Mouse (Mus musculus) forebrain, embryonic 10.5 days (tissue): ENCODE results near the gene Avil. TPM values are rescaled to one million over a fixed set of nuclear protein-coding genes. Genes with fewer than 3 reads are reported as not detected.

ENCODE experiments used
- DNase-seq: peaks from one replicate; pipeline ENCODE4 v3.0.0-alpha.2; 2017; ENCODE audit warnings: low spot score; ENCODE audit errors: extremely low spot score
- H3K27ac ChIP-seq: fragments of 300-500 bp; sonication (generic); 2 replicates; pipeline ENCODE4 v1.5.1; 2016; ENCODE audit warnings: mild to moderate bottlenecking
- H3K27me3 ChIP-seq: fragments of 300-500 bp; sonication (generic); 2 replicates; pipeline ENCODE4 v1.6.1; 2016; ENCODE audit warnings: mild to moderate bottlenecking; ENCODE audit not compliant: poor library complexity, severe bottlenecking
- H3K36me3 ChIP-seq: fragments of 300-500 bp; sonication (generic); replicated peaks from 2 replicates; pipeline ENCODE4 v1.6.1; 2016; ENCODE audit warnings: mild to moderate bottlenecking, moderate library complexity
- H3K4me1 ChIP-seq: fragments of 300-500 bp; sonication (generic); 2 replicates; pipeline ENCODE4 v1.6.1; 2016
- H3K4me3 ChIP-seq: fragments of 300-500 bp; sonication (generic); 2 replicates; pipeline ENCODE4 v1.5.1; 2016; ENCODE audit warnings: mild to moderate bottlenecking, moderate library complexity
- H3K9me3 ChIP-seq: fragments of 300-500 bp; sonication (generic); 2 replicates; pipeline ENCODE4 v1.6.1; 2016; ENCODE audit warnings: mild to moderate bottlenecking, moderate library complexity
- WGBS: fragments of 180-500 bp; shearing (Covaris S2); methylation state at CpG from one replicate; pipeline ENCODE4 v1.1.7; 2016; 5-methylcytosine and 5-hydroxymethylcytosine counted together
- polyA plus RNA-seq: library from polyadenylated mRNA; unstranded; fragments of >200 nt; fragmentation: Nextera tagmentation; extraction: Ambion mirVana; gene quantifications from 2 replicates; pipeline ENCODE4 v1.2.1, GENCODE M21; 2016

Avil gene
- polyA plus RNA-seq, 1 experiment from 2014 or later, result 0.10 TPM

GRCm38 (mm10) chr10:126984189-126985004, 16.1 kb upstream of the Avil start:
- peaks cover 43% of the 10 kb centered on the region for H3K36me3 ChIP-seq

GRCm38 (mm10) chr10:126985127-126985526, 15.4 kb upstream of the Avil start:
- Histone ChIP-seq H3K4me3 (0 out of 2 replicates have a peak overlapping the region, but pooled peaks have one; percentile 5), H3K4me1 (peaks cover 93% of the 10 kb centered on the region), H3K36me3 (peaks cover 43% of the 10 kb centered on the region), H3K27me3 (no peaks in the 10 kb centered on the region), H3K9me3 (no peaks in the 10 kb centered on the region), H3K27ac (peak overlapping the region; percentile 45)
- DNase-seq, result no peak
- WGBS, result 94% methylated on average over 4 of the region's 4 CpGs

More at GRCm38 (mm10) chr10:126984189-126985004, 16.1 kb upstream of the Avil start:
- Histone ChIP-seq H3K27me3 (no peaks in the 10 kb centered on the region), H3K4me1 (peaks cover 95% of the 10 kb centered on the region), H3K9me3 (no peaks in the 10 kb centered on the region), H3K4me3 (peak overlapping the region; percentile 5; the same call in 1 of the 2 replicates), H3K27ac (peak overlapping the region; percentile 45)
- WGBS, result 65% methylated on average over 5 of the region's 5 CpGs
- no peak for DNase-seq

- 95% methylated on average over 9 of the region's 9 CpGs for WGBS
- H3K4me3 ChIP-seq, result no peak overlapping the region
- H3K36me3 ChIP-seq, result peaks cover 43% of the 10 kb centered on the region
- no peaks in the 10 kb centered on the region for H3K9me3 ChIP-seq
- DNase-seq, result no peak
- H3K4me1 ChIP-seq, result peaks cover 93% of the 10 kb centered on the region
- H3K27me3 ChIP-seq, result no peaks in the 10 kb centered on the region
- no peak overlapping the region for H3K27ac ChIP-seq
Measured at GRCm38 (mm10) chr10:126985579-126985978, 14.9 kb upstream of the Avil start.

GRCm38 (mm10) chr10:126986541-126986961, 14.0 kb upstream of the Avil start:
- DNase-seq, result no peak
- Histone ChIP-seq H3K27me3 (no peaks in the 10 kb centered on the region), H3K27ac (peak overlapping the region; percentile 62), H3K36me3 (peaks cover 49% of the 10 kb centered on the region), H3K4me1 (peaks cover 90% of the 10 kb centered on the region), H3K9me3 (no peaks in the 10 kb centered on the region), H3K4me3 (0 out of 2 replicates have a peak overlapping the region, but pooled peaks have one; percentile 4)
- WGBS, result 71% methylated on average over 4 of the region's 4 CpGs

GRCm38 (mm10) chr10:126987183-126988118, 13.1 kb upstream of the Avil start:
- no peak overlapping the region for H3K4me3 ChIP-seq
- peaks cover 56% of the 10 kb centered on the region for H3K36me3 ChIP-seq
- H3K4me1 ChIP-seq, result peaks cover 81% of the 10 kb centered on the region
- 0 out of 2 replicates have a peak overlapping the region, but pooled peaks have one; percentile 62 for H3K27ac ChIP-seq
- WGBS, result 63% methylated on average over 8 of the region's 8 CpGs
- no peaks in the 10 kb centered on the region for H3K27me3 ChIP-seq
- DNase-seq, result no peak
- no peaks in the 10 kb centered on the region for H3K9me3 ChIP-seq

GRCm38 (mm10) chr10:126988513-126989165, 11.9 kb upstream of the Avil start:
- H3K36me3 ChIP-seq, result peaks cover 57% of the 10 kb centered on the region
- H3K4me1 ChIP-seq, result peaks cover 70% of the 10 kb centered on the region
- DNase-seq, result no peak
- no peaks in the 10 kb centered on the region for H3K27me3 ChIP-seq
- WGBS, result 83% methylated on average over 5 of the region's 5 CpGs
- H3K4me3 ChIP-seq, result no peak overlapping the region
- no peaks in the 10 kb centered on the region for H3K9me3 ChIP-seq
- H3K27ac ChIP-seq, result no peak overlapping the region

- no peak overlapping the region for H3K27ac ChIP-seq
- no peaks in the 10 kb centered on the region for H3K27me3 ChIP-seq
- H3K4me3 ChIP-seq, result no peak overlapping the region; the same call in 1 of the 2 replicates
- H3K9me3 ChIP-seq, result no peaks in the 10 kb centered on the region
- H3K36me3 ChIP-seq, result peaks cover 59% of the 10 kb centered on the region
- H3K4me1 ChIP-seq, result peaks cover 52% of the 10 kb centered on the region
- DNase-seq, result peak; percentile 87
- 70% methylated on average over 7 of the region's 7 CpGs for WGBS
Measured at GRCm38 (mm10) chr10:126990313-126991056, 10.0 kb upstream of the Avil start.

- DNase-seq, result no peak
- 91% methylated on average over 3 of the region's 3 CpGs for WGBS
- no peaks in the 10 kb centered on the region for H3K27me3 ChIP-seq
- H3K4me3 ChIP-seq, result no peak overlapping the region
- H3K4me1 ChIP-seq, result peaks cover 40% of the 10 kb centered on the region
- peaks cover 62% of the 10 kb centered on the region for H3K36me3 ChIP-seq
- no peak overlapping the region for H3K27ac ChIP-seq
- no peaks in the 10 kb centered on the region for H3K9me3 ChIP-seq
Measured at GRCm38 (mm10) chr10:126991676-126992075, 8.8 kb upstream of the Avil start.

GRCm38 (mm10) chr10:126993621-126994020, 6.9 kb upstream of the Avil start:
- WGBS, result 97% methylated on average over 3 of the region's 3 CpGs
- Histone ChIP-seq H3K27ac (no peak overlapping the region), H3K4me1 (peaks cover 21% of the 10 kb centered on the region), H3K4me3 (no peak overlapping the region), H3K27me3 (no peaks in the 10 kb centered on the region), H3K36me3 (peaks cover 75% of the 10 kb centered on the region), H3K9me3 (no peaks in the 10 kb centered on the region)
- DNase-seq, result no peak

GRCm38 (mm10) chr10:126997340-126998113, 3.0 kb upstream of the Avil start:
- no peak for DNase-seq
- no peaks in the 10 kb centered on the region for H3K4me1 ChIP-seq
- no peaks in the 10 kb centered on the region for H3K9me3 ChIP-seq
- no peak overlapping the region for H3K27ac ChIP-seq
- H3K36me3 ChIP-seq, result peaks cover 78% of the 10 kb centered on the region
- WGBS, result 79% methylated on average over 13 of the region's 13 CpGs
- H3K4me3 ChIP-seq, result no peak overlapping the region
- no peaks in the 10 kb centered on the region for H3K27me3 ChIP-seq

- Histone ChIP-seq H3K36me3 (peaks cover 41% of the 10 kb centered on the region), H3K4me3 (no peak overlapping the region), H3K27ac (no peak overlapping the region), H3K4me1 (peaks cover 10% of the 10 kb centered on the region), H3K9me3 (no peaks in the 10 kb centered on the region), H3K27me3 (no peaks in the 10 kb centered on the region)
- 91% methylated on average over 9 of the region's 9 CpGs for WGBS
- DNase-seq, result no peak
Measured at GRCm38 (mm10) chr10:127001297-127001696, 788 bp downstream of the Avil start.
